Mouse (Mus musculus) CD4-positive naive resting alpha-beta T cell, adult 76 days (primary cell): Measurements from ENCODE around the gene Cdh5. TPM values are rescaled to one million over a fixed set of nuclear protein-coding genes. Genes with fewer than 3 reads are reported as not detected.

Source experiments
- total RNA-seq: library from RNA; stranded (reverse); gene quantifications from one replicate; pipeline ENCODE4 v1.2.4, GENCODE M21; 2023

Gene Cdh5
- 0.85 TPM for total RNA-seq

DNA sequence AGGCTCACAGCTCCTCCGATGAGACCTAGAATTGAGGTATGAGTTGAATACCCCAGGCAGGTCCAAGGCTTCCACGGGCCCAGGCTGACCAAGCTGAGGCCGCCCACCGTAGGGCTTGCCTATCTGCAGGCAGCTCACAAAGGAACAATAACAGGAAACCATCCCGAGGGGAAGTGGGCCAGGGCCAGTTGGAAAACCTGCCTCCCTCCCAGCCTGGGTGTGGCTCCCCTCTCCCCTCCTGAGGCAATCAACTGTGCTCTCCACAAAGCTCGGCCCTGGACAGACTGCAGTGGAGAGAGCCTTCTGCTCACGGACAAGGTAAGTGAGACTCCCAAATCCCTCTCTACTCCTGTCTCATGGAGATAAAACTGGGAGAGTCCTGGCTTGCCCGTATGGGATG is at the start of gene Cdh5:
Cdh5 (plus strand) TSS at position 211 of the 400 bp plus-strand sequence.

GRCm38 (mm10) chr8:104170118-104171049 is 69.0 kb downstream of the Cdh5 start, which contains the start of gene Bean1:
Gene Bean1 (plus strand): TSS chr8:104170442.

Other genes starting within 250 kb of the Cdh5 start
- not detected for gene Bean1, start 68.8 kb downstream of the Cdh5 start, total RNA-seq
- 69.7 TPM for gene Tk2, start 146.9 kb downstream of the Cdh5 start, total RNA-seq
- 46.7 TPM for gene Cklf, start 149.2 kb downstream of the Cdh5 start, total RNA-seq
- not detected for gene Cmtm2a, start 191.6 kb downstream of the Cdh5 start, total RNA-seq
- gene Gm45711, start 208.5 kb downstream of the Cdh5 start, total RNA-seq = not detected
- gene Cmtm1, start 208.5 kb downstream of the Cdh5 start, total RNA-seq = not detected
- gene Gm11020, start 219.9 kb downstream of the Cdh5 start, total RNA-seq = not detected
- not detected for gene Cmtm2b, start 220.6 kb downstream of the Cdh5 start, total RNA-seq
- 6.9 TPM for gene Cmtm3, start 237.8 kb downstream of the Cdh5 start, total RNA-seq